Mouse (Mus musculus) lung, adult 2 months (tissue): ENCODE measurements around the gene Glra4.

Experiments
- CTCF ChIP-seq: fragments of 200-500 bp; IDR thresholded peaks from 2 replicates; pipeline ENCODE4 v1.5.1; 2011; ENCODE audit warnings: mild to moderate bottlenecking, low read length, control low read depth; ENCODE audit not compliant: insufficient read depth
- POLR2A ChIP-seq: fragments of 200-500 bp; IDR thresholded peaks from 2 replicates; pipeline ENCODE4 v1.6.1; 2011; ENCODE audit warnings: low read depth, mild to moderate bottlenecking, control low read depth, low read length, borderline replicate concordance; ENCODE audit errors: extremely low read depth

DNA sequence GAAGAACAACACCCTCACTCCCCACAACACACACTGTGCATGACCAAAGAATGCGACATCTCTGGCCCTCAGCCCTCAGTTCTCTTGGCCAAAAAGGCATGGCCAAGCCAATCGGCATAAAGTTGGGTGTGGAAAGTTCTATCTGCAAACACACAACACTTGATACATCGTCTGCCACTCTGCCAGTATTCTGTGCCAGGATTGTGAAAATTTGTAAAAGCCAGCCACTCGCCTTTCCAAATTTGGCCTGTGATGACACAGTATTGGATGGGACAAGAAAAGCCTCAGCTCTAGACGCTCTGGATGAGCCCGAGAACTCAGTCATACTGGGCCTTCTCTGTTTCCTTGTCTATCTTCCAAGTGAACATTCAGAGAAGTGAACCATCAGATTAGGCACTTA is 39.8 kb upstream of the Glra4 start:
- TF ChIP-seq CTCF = no peak
- no peak for TF ChIP-seq POLR2A
